Mouse (Mus musculus): ENCODE results near the gene Psmb4.
"Not testable (repeated sequence)": the region's sequence is repeated elsewhere in the genome, so short reads cannot be mapped to it uniquely, and the experiment has no call there.

The Psmb4 gene

DNA sequence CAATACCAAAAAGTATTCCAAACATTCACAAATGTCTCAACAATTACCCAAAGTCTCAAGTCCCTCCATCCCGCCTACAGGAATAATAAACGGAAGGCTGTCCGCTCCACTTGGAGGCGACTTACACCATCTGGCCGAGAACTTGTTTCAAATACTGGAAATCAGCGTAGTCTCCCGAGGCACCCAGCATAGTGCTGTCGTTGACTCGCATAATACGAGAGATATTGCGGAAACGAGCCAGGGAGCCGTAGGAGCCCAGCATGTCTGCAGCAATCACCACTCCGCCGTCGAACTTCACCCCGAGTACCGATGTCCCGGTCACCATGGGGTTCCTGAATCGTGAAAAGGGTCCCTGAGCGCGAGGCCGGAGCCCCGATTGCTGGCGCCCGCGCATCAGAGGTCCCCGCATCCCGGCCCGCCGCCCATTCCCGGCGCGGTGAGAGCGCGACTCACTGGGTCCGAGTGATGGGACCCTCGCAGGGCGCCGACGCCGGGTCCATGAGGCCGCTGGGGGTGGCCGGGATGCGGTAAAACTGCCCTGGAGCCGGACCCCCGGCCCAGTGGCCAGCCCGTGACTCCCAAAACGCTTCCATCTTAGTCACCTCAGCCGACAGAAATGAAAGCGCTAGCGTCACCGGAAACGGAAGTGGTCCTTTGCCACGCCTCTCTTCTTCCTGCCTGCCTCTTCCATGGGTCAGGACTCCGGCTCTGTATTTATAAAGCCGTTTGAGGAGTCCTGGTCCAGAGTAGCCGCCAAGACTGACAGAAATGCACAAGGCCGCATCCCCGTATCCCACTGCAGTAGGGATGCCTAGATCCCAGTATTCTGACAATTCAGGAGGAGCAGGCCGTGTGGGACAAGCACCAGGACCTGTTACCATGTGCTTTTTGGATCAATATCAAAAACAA lies at the start of gene Psmb4:
Gene Psmb4 (minus strand): TSS at position 646 of the 909 bp plus-strand sequence.
- DNase-seq (ENCODE audit: low spot score in 2 of 2) = peak; percentile 84 to 86

DNA sequence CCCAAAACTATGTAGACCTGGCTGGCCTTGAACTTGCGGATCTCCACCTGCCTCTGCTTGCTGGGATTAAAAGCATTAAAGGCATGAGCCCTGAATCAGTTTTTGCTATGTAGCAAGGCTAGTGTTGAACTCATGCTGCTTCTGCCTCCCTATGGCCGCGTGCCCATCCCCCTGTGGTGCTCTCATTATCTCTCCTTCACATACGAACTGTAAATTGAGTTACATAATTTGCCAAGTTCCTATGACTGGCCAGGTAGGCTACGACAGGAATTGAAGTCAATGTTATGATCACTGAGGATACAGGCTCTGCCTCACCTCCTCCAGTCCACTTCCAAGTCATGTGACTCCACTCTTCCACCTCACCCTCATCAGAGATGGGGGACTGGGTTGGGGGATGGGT lies 49.4 kb upstream of the Psmb4 start:
- not testable (repeated sequence) for DNase-seq (ENCODE audit: low spot score in 2 of 2)

DNA sequence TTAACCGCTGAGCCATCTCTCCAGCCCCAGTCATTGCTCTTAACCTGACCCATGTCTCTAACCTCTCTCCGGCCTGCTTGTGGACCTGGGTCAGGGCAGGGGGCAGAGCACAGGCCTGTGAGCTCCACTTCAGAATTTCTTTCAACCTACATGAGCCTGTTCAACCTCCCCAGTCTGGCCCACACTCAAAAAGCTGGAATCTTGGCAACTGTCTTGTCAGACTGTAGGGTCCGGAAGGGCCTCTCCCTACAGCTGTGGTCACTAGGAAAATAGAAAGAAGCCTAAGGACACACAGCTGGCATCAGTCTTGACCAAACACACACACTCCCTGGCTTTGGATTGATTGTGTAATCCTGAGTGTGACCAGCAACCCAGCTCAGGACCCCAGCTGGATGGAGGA lies 48.6 kb upstream of the Psmb4 start:
- peak; percentile 58 to 77 for DNase-seq (ENCODE audit: low spot score in 2 of 2)

DNA sequence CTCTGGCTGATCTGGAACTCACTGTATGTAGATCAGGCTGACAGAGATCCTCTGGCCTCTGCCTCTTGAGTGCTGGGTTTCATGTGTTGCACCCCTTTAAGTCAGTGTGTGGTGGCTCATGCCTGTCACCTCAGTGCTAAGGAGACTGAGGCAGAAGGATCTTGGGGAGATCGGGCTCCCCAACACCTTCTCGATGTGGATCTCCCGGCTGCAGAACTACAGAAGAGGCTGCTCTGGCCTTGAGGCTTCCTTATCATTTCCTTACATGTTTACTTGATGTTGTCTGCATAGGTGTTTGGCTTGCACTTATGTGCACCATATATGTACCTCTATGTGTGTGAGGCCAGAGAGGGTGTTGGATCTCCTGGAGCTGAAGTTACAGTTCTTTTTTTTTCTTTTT lies 47.8 kb upstream of the Psmb4 start:
- not testable (repeated sequence) for DNase-seq (ENCODE audit: low spot score in 2 of 2)

DNA sequence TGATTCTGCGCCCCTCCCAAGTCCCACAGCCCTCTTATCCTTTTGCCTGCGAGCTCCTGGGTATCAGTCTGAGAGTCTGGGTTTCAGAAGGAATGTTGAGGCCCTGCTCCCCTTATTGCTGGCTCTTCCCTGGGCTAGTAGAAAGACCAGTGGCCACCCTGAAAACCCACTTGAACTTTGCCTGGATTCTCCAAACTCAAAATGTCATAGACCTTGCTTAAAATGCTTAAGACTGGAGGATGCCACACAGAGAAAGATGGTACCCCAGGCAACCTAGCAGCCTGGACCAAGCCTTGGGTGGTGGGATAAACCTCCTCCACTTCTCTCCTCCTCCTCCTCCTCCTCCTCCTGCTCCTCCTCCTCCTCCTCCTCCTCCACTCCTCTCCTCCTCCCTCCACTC lies 46.8 kb upstream of the Psmb4 start:
- not testable (repeated sequence) for DNase-seq (ENCODE audit: low spot score in 2 of 2)

DNA sequence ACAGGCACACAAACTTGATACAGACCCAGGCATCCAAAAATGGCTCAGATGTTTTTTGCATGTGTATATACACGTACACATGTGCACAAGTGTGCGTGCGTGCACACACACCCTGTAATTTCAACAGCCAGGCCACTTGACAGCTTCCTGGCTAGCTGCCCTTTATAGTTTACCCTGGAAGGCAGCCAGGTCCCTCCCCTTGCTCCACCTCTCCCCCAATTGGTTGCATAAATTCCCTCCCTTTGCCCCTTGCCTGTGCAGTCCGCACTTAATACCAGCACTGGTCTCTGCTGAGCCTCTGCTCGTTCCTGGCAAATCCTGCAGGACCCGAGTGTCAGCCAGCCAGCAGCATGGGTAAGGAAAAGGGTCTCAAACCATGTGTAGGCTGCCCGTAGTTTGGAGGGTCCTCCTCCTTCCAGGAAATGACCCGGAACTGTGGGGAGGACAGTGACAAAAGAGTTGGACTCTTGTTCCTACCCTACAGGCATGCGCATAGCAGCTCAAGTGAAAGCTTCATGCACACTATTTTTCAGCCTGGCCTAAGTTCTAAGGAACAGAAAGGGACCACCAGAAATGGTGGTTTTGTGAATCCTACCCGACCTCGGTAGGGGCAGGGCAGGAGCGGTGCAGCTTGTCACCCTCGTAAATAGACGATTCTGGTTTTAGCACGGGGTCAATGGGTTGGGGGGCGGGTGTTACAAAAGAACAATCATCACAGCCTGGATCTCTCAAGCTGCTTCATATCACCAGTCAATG lies 46.2 kb upstream of the Psmb4 start, which contains the start of gene Selenbp1:
Gene Selenbp1 (plus strand): TSS at position 248 of the 756 bp plus-strand sequence.
- peak; percentile 91 to 92 for DNase-seq (ENCODE audit: low spot score in 2 of 2)

DNA sequence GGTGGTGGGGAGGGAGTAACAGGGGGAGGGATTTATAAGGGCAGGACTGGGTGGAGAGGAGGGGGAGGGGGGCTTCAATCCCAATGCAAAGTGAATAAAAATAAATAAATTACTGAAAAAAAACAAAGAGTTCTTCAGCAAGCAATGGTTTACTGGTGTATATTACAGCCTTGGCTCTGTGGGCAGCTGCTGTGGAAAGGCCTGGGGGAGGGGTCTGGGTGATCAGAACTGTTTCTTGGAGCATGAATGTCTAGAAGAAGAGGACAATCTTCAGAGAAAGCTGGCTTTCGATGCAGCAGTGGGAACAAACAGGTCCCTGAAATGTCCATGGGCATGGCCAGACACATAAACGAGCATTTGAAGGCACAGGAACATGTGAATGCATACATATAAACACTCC lies 45.5 kb upstream of the Psmb4 start:
- not testable (repeated sequence) for DNase-seq (ENCODE audit: low spot score in 2 of 2)

DNA sequence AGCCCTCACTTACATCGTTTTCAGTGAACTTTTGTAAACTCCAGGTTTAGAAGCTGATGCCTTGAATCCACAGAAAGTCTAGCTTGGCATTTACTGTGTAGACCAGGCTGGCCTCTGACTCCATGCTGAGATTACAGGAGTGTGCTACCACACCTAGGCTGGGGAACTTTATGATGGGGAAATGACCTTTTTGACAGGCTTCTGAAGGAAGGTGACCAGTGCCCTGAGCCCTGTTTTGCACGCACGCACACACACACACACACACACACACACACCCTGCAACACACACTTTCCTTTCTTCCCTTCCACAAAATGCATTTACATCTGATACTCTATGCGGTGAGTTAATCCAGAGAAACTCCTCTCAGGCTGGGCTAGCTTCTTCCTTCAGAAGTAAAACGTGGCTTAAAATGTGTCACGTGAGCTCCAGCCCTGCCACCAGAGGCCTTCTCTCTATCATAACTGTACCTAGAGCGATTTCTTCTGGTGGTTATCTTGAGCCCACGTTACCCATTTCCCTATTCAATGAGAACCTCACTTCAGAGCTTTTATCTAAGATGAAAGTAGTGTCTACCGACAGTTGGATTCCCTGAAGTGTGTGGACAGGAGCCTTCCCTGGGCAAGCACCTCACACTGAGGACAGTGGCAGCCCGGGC lies 44.8 kb upstream of the Psmb4 start:
- not testable (repeated sequence) for DNase-seq (ENCODE audit: low spot score in 2 of 2)

DNA sequence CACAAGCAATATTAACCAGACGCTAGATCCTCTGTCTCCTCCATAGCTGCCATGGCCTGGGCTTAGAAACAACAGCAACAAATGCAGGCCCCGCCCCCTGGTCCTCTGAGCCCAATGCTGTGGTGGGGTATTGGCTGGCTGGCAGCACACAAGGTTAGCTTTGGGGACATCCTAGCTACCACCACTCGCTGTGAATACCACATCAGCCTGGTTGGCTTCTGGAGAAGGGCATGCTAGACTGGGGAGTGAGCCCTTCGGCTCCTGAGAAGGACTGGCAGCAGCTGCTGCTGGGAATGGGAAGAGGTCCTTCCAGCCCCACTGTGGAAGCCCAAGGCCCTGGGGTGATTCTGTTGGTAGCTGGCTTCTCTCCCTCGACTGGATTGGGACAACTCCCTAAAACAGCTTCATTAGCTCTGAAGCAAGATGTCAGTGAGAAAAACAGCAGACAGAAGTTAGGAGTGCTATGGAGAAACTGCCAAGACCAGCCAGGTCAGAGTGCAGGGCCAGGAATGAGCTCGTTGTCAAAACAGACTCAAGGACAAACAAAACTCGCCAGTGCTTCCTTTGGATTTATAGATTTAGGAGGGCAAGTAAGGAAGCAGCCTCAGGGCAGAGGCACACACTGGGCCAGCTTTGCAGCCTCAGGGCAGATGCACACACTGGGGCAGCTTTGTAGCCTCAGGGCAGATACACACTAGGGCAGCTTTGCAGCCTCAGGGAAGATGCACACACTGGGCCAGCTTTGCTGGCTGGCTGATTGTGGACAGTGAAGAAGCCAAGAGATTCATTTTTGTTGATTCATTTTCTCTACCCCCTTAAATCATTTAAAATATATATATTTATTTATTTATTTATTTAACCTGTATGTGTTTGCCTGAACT lies 43.9 kb upstream of the Psmb4 start:
- peak in 1 of 2 experiments; percentile 23 for DNase-seq (ENCODE audit: low spot score in 2 of 2)

DNA sequence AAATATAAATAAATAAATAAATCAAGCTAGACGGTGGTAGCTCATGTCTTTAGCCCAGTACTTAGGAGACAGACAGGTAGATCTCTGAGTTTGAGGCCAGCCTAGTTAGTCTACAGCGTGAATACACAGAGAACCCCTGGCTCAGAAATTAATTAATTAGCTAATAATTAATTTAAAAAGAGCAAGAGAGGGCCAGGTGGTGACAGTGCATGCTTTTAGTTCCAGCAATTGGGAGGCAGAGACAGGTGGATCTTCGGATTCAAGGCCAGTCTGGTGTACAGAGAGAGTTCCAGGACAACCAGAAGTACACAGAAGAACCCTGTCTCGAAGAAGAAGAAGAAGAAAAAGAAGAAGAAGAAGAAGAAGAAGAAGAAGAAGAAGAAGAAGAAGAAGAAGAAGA lies 42.2 kb upstream of the Psmb4 start:
- not testable (repeated sequence) for DNase-seq (ENCODE audit: low spot score in 2 of 2)

DNA sequence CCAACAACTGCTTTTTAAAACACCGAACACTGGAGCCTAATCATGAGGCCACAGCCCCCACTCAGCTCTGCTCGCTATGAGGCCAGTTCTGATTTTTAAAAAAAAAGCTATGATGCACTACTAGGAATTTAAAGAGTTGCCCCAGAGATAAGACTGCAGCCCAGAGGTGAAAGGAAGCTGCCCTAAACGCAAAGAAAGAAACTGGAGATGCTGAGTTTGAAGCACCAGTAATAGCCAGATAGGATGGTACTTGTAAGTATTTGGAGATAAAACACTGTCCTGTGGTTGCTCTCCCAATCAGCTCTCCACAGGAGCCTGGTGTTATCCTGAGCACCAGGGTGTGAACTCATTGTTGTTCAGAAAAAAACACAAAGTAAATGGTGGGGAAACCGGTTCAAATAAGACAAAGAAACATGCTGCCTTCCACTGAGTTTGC lies 39.6 kb upstream of the Psmb4 start:
- not testable (repeated sequence) for DNase-seq (ENCODE audit: low spot score in 2 of 2)

DNA sequence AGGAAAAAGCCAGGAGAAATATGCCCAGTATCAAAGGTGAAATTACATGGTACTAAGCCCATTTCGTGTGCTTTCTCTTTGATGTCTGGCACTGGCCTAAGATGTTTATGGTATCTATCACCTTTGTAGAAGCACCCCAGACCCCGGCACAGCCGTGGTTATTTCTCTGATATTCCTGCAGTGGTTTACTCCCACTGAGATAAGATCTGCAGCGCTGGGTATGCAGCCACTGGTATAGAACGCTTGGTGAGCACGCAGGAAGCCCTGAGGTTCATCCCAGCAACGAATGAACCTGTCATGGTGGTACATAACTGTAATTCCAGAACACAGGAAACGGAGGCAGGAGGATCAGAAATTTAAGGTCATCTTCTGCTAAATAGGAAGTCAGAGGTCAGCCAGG lies 37.9 kb upstream of the Psmb4 start:
- DNase-seq (ENCODE audit: low spot score in 2 of 2) = no peak

DNA sequence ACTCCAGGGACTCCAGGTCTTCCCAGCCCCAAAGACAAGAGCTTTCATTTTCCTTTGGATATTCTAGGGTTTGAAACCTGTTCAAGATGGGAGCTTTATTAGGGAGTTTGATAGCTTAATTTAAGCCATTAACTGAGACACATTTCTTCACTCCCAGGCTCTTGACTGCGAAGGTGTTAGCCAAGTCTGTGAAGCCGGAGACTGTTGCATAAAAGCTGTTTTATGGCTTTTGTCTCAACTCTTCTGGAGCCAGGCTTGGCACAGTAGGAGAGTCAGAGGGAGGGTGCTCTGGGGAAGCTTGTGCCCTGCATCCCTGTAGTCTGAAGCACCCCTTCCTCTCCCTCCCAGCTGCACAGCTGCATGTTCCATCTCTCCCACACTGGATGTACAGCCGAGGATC lies 35.6 kb upstream of the Psmb4 start:
- no peak for DNase-seq (ENCODE audit: low spot score in 2 of 2)

DNA sequence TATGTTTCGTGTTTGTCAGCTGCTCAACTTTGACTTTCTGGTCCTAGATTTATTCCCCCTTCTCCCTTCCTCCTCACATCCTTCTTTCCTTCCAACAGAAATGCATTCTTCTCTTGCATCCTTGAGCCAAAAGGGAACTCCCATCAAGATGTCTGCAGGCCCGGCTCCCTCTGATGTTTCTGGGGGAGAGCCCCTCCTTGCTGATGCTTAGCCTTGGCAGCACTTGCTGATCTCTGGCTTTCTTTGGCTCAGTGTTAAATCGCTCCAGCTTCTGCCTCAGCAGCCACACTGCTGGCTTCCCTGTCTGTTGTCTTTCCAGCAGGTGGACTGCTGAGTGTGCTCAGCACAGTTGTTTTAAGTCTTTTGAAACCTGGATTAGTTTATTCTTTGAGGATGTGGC lies 34.3 kb upstream of the Psmb4 start:
- DNase-seq (ENCODE audit: low spot score in 2 of 2) = no peak

DNA sequence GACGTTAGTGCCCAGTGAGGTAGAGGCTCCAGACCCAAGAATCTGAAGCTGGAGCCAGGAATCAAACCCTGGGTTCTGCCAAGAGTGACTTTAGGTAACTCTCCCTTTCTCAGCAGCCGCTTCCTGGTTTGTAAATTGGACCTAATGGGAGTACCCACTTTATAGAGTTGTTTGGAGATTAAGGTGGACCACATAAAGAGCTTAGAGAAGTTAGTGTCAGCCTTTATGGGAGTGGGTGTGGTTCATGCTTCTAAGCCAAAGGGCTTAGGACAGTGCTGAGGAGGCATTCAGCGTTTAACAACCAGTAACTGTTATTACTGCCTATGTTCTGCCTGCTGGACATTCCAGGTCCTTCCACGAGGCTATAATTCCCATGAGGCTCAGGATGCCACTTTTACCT lies 32.1 kb upstream of the Psmb4 start:
- DNase-seq (ENCODE audit: low spot score in 2 of 2) = no peak

DNA sequence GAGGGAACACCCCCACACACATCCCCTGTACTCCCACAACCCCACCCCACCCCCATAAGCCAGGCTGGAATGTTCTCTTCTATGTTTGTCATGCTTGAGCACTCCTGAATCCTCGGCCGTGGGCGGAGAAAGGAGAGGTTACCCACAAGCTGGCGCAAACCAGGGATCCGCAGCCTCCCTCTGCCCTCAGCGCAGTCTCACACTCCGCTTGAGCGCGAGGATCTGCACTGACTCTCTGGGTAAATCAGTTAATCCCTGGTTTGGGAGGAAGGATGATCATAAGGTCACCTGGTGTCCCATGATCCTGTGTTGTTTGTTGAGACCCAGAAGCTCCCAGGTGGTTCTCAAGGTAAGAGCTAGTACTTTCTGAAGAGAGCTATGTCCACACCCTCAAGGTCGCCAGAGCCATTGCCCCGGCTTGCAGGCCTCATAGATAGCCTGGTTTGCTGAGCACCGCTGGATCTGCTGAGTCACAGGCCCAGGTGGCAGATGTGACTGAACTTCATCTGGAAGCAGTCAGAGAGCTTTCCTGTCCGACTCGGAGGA lies 31.1 kb upstream of the Psmb4 start:
- no peak for DNase-seq (ENCODE audit: low spot score in 2 of 2)

DNA sequence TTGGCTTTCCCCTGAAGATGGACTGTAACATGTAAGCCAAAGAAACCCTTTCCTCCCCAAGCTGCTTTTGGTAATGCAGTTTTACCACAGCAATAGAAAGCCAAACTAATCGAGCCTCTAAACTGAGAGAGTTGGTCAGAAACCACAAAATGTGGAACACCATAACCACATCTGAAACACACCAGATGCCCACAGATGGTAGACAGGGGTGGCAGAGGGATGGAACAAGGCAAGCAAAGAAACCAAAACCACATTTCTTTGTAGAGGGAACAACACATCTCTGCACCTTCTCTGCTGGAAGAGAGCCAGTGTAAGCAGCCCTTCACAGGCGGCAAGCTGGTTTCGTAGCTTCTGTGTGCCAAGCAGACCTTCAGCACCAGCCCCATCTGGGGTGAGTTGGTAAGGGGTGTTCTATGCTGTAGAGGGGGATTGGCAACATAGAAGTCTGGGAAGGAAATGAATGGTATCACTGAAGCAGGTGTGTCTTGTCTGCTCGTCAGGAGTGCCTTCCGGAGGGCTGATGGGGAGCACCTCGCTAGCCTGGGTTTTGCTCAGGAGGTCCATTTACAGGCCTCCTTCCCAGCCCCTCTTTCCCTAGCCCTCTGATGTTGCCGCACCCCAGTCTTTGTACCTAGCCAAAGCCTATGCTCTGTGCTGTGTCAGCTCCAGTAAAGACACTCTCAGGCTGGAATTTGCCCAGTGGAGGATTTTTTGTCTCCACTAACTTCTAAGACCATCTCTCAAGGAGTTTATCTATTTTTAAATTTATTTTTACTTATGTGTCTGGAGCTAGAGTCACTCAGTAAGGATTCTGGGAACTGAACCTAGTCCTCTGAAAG lies 29.4 kb upstream of the Psmb4 start:
- DNase-seq (ENCODE audit: low spot score in 2 of 2) = no peak

DNA sequence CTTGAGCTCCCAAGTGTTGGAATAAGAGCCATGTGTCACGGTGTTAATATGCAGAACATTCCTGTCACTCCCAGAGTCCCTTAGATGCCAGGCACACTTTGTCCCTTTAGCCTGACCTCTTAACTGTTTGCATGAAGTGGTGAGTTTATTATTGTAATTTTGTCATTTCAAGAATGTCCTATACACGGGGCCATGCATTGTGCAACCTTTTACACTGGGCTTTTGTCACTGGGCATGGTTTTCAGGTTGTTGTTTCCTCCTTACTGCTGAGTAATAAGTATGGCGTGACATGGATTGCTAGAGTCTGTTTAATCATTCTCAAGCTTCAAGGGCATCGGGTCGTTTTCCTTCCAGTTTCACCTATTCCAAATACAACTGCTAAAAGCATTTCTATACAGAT lies 27.0 kb upstream of the Psmb4 start:
- no peak for DNase-seq (ENCODE audit: low spot score in 2 of 2)

DNA sequence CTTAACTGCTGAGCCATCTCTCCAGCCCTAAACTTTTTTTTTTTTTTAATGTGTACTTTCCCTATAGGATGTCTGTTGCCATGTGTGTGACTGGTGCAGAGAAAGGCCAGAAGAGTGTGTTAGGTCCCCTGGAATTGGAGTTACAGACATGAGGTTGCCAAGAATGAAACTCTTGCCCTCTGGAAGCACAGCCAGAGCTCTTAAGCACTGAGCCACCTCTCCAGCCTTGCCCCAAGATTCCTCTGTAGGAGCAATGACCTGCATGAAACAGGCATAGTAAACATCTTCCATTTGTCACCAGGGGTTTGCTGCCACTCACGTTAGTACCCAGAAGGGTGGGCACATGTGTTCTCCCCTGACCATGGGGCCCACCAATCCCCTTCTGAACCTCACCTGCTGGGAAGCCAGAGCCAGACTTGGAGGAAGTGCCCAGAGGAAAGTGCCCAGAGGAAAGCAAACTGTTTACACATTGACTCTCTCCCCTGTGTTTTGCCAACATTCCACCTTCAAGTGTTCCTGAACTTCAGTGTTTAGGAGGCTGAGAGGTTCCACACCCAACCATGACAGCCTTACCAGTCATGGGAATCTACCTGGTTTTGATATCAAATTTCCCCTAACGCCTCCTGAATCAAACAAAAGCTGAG lies 24.4 kb upstream of the Psmb4 start:
- DNase-seq (ENCODE audit: low spot score in 2 of 2) = no peak

Data from urinary bladder, postnatal 36 days (tissue).